Mouse (Mus musculus) heart, embryonic 13.5 days (tissue): ENCODE measurements around the gene Sugt1. TPM values are rescaled to one million over a fixed set of nuclear protein-coding genes. Genes with fewer than 3 reads are reported as not detected.
A peak's percentile ranks its signal among the peaks of the same experiment; 100 is the strongest.

Experiments used
- ATAC-seq: fragments of 200-750 bp; cut with Nextera tagmentation; 2 replicates; pipeline ENCODE4 v1.8.0; 2017; ENCODE audit warnings: moderate TSS enrichment; ENCODE audit not compliant: insufficient number of reproducible peaks, low FRiP score, low TSS enrichment; ENCODE audit errors: extremely low read depth
- H3K27ac ChIP-seq: fragments of 300-500 bp; sonication (generic); replicated peaks from 2 replicates; pipeline ENCODE4 v1.5.1; 2015; ENCODE audit warnings: moderate library complexity, mild to moderate bottlenecking, inconsistent platforms
- H3K27me3 ChIP-seq: fragments of 300-500 bp; sonication (generic); replicated peaks from 2 replicates; pipeline ENCODE4 v1.6.1; 2015; ENCODE audit warnings: mild to moderate bottlenecking, inconsistent platforms
- H3K36me3 ChIP-seq: fragments of 300-500 bp; sonication (generic); 2 replicates; pipeline ENCODE4 v1.6.1; 2015; ENCODE audit warnings: mild to moderate bottlenecking, inconsistent platforms
- H3K4me1 ChIP-seq: fragments of 300-500 bp; sonication (generic); 2 replicates; pipeline ENCODE4 v1.6.1; 2015; ENCODE audit warnings: inconsistent platforms
- H3K4me2 ChIP-seq: fragments of 300-500 bp; sonication (generic); 2 replicates; pipeline ENCODE4 v1.6.1; 2015; ENCODE audit warnings: inconsistent platforms, mild to moderate bottlenecking, moderate library complexity
- H3K4me3 ChIP-seq: fragments of 300-500 bp; sonication (generic); 2 replicates; pipeline ENCODE4 v1.5.1; 2015; ENCODE audit warnings: moderate library complexity, mild to moderate bottlenecking, inconsistent platforms
- H3K9ac ChIP-seq: fragments of 300-500 bp; sonication (generic); 2 replicates; pipeline ENCODE4 v1.6.1; 2015; ENCODE audit warnings: inconsistent platforms, mild to moderate bottlenecking, moderate library complexity
- H3K9me3 ChIP-seq: fragments of 300-500 bp; sonication (generic); 2 replicates; pipeline ENCODE4 v1.6.1; 2016; ENCODE audit warnings: inconsistent platforms
- WGBS: fragments of 180-500 bp; shearing (Covaris S2); methylation state at CpG from one replicate; pipeline ENCODE4 v1.1.7; 2015; ENCODE audit warnings: mixed read lengths; 5-methylcytosine and 5-hydroxymethylcytosine counted together
- polyA plus RNA-seq: library from polyadenylated mRNA; unstranded; fragments of >200 nt; fragmentation: Nextera tagmentation; extraction: Ambion mirVana; gene quantifications from 2 replicates; pipeline ENCODE4 v1.2.1, GENCODE M21; 2015

Gene Sugt1
- polyA plus RNA-seq, 1 experiment from 2014 or later: 95.3 TPM

- no peak overlapping the region for H3K4me2 ChIP-seq
- no peak for ATAC-seq
- no peaks in the 10 kb centered on the region for H3K27me3 ChIP-seq
- no peak overlapping the region for H3K4me3 ChIP-seq
- H3K27ac ChIP-seq: no peak overlapping the region
- WGBS: 94% methylated on average over 4 of the region's 4 CpGs
- H3K4me1 ChIP-seq: no peaks in the 10 kb centered on the region
- H3K9ac ChIP-seq: no peak overlapping the region
- peaks cover 91% of the 10 kb centered on the region for H3K36me3 ChIP-seq
- H3K9me3 ChIP-seq: no peaks in the 10 kb centered on the region
Observed at GRCm38 (mm10) chr14:79607352-79607751, 19.9 kb downstream of the Sugt1 start.

- 89% methylated on average over 6 of the region's 6 CpGs for WGBS
- H3K27ac ChIP-seq: no peak overlapping the region
- H3K4me2 ChIP-seq: no peak overlapping the region
- H3K36me3 ChIP-seq: peaks cover 92% of the 10 kb centered on the region
- no peaks in the 10 kb centered on the region for H3K4me1 ChIP-seq
- no peak for ATAC-seq
- no peak overlapping the region for H3K4me3 ChIP-seq
- H3K9ac ChIP-seq: no peak overlapping the region
- H3K9me3 ChIP-seq: no peaks in the 10 kb centered on the region
- no peaks in the 10 kb centered on the region for H3K27me3 ChIP-seq
Observed at GRCm38 (mm10) chr14:79608286-79608685, 20.8 kb downstream of the Sugt1 start.

- Histone ChIP-seq H3K4me3 (no peak overlapping the region), H3K36me3 (peaks cover 71% of the 10 kb centered on the region)
- WGBS: 83% methylated on average over 8 of the region's 8 CpGs
Observed at GRCm38 (mm10) chr14:79617121-79617828, 29.8 kb downstream of the Sugt1 start.

GRCm38 (mm10) chr14:79619802-79620201, 32.3 kb downstream of the Sugt1 start:
- no peaks in the 10 kb centered on the region for H3K27me3 ChIP-seq
- peaks cover 9% of the 10 kb centered on the region for H3K4me1 ChIP-seq
- H3K4me3 ChIP-seq: no peak overlapping the region
- H3K9me3 ChIP-seq: no peaks in the 10 kb centered on the region
- 89% methylated on average over 7 of the region's 7 CpGs for WGBS
- H3K4me2 ChIP-seq: no peak overlapping the region
- H3K9ac ChIP-seq: no peak overlapping the region
- no peak for ATAC-seq
- H3K36me3 ChIP-seq: peaks cover 70% of the 10 kb centered on the region
- no peak overlapping the region for H3K27ac ChIP-seq

More at GRCm38 (mm10) chr14:79617121-79617828, 29.8 kb downstream of the Sugt1 start:
- Histone ChIP-seq H3K27me3 (no peaks in the 10 kb centered on the region), H3K4me1 (peaks cover 9% of the 10 kb centered on the region), H3K4me2 (no peak overlapping the region), H3K9me3 (no peaks in the 10 kb centered on the region), H3K9ac (no peak overlapping the region), H3K27ac (no peak overlapping the region)
- no peak for ATAC-seq

- Histone ChIP-seq H3K4me1 (peaks cover 9% of the 10 kb centered on the region), H3K27ac (no peak overlapping the region), H3K27me3 (no peaks in the 10 kb centered on the region), H3K9ac (no peak overlapping the region), H3K4me2 (no peak overlapping the region), H3K4me3 (no peak overlapping the region), H3K36me3 (peaks cover 74% of the 10 kb centered on the region), H3K9me3 (no peaks in the 10 kb centered on the region)
- 18% methylated on average over 3 of the region's 3 CpGs for WGBS
- ATAC-seq: no peak
Observed at GRCm38 (mm10) chr14:79621143-79621542, 33.7 kb downstream of the Sugt1 start.

GRCm38 (mm10) chr14:79632330-79632729, 44.8 kb downstream of the Sugt1 start:
- H3K4me3 ChIP-seq: no peak overlapping the region
- H3K4me2 ChIP-seq: no peak overlapping the region
- no peak overlapping the region for H3K27ac ChIP-seq
- ATAC-seq: no peak
- H3K36me3 ChIP-seq: peaks cover 56% of the 10 kb centered on the region
- no peak overlapping the region for H3K9ac ChIP-seq
- no peaks in the 10 kb centered on the region for H3K27me3 ChIP-seq
- 94% methylated on average over 6 of the region's 6 CpGs for WGBS
- H3K9me3 ChIP-seq: no peaks in the 10 kb centered on the region
- H3K4me1 ChIP-seq: no peaks in the 10 kb centered on the region

- WGBS: 79% methylated on average over 2 of the region's 2 CpGs
- Histone ChIP-seq H3K27me3 (no peaks in the 10 kb centered on the region), H3K9me3 (no peaks in the 10 kb centered on the region), H3K9ac (no peak overlapping the region), H3K4me2 (no peak overlapping the region), H3K27ac (no peak overlapping the region), H3K36me3 (peaks cover 47% of the 10 kb centered on the region), H3K4me3 (no peak overlapping the region), H3K4me1 (0 out of 2 replicates have a peak, but pooled peaks cover 2% of the 10 kb centered on the region)
- no peak for ATAC-seq
Observed at GRCm38 (mm10) chr14:79633196-79633595, 45.7 kb downstream of the Sugt1 start.

- WGBS: 75% methylated on average over 4 of the region's 4 CpGs
- no peak overlapping the region for H3K9ac ChIP-seq
- no peak overlapping the region for H3K27ac ChIP-seq
Observed at GRCm38 (mm10) chr14:79636814-79637213, 49.3 kb downstream of the Sugt1 start.

GRCm38 (mm10) chr14:79642063-79642462, 54.6 kb downstream of the Sugt1 start:
- H3K9ac ChIP-seq: no peak overlapping the region
- no peak for ATAC-seq
- H3K4me3 ChIP-seq: no peak overlapping the region
- 78% methylated on average over 9 of the region's 9 CpGs for WGBS
- no peaks in the 10 kb centered on the region for H3K36me3 ChIP-seq
- H3K27me3 ChIP-seq: peaks cover 4% of the 10 kb centered on the region
- H3K4me2 ChIP-seq: no peak overlapping the region
- H3K27ac ChIP-seq: no peak overlapping the region
- no peaks in the 10 kb centered on the region for H3K9me3 ChIP-seq
- H3K4me1 ChIP-seq: peaks cover 13% of the 10 kb centered on the region

More at GRCm38 (mm10) chr14:79636814-79637213, 49.3 kb downstream of the Sugt1 start:
- Histone ChIP-seq H3K4me1 (0 out of 2 replicates have a peak, but pooled peaks cover 2% of the 10 kb centered on the region), H3K36me3 (peaks cover 14% of the 10 kb centered on the region), H3K4me3 (no peak overlapping the region), H3K4me2 (no peak overlapping the region), H3K27me3 (no peaks in the 10 kb centered on the region), H3K9me3 (no peaks in the 10 kb centered on the region)
- no peak for ATAC-seq

- Histone ChIP-seq H3K27me3 (peaks cover 4% of the 10 kb centered on the region), H3K4me2 (peak overlapping the region; percentile 63), H3K36me3 (no peaks in the 10 kb centered on the region), H3K27ac (no peak overlapping the region), H3K9ac (peak overlapping the region; percentile 65), H3K9me3 (no peaks in the 10 kb centered on the region), H3K4me3 (peak overlapping the region; percentile 25), H3K4me1 (peaks cover 14% of the 10 kb centered on the region)
- ATAC-seq: no peak
- WGBS: 8% methylated on average over 11 of the region's 11 CpGs
Observed at GRCm38 (mm10) chr14:79645378-79645777, 57.9 kb downstream of the Sugt1 start.

GRCm38 (mm10) chr14:79649680-79650079, 62.2 kb downstream of the Sugt1 start:
- 47% methylated on average over 3 of the region's 3 CpGs for WGBS
- Histone ChIP-seq H3K4me1 (peaks cover 12% of the 10 kb centered on the region), H3K27me3 (peaks cover 4% of the 10 kb centered on the region), H3K4me2 (no peak overlapping the region), H3K4me3 (no peak overlapping the region), H3K27ac (no peak overlapping the region), H3K9ac (no peak overlapping the region), H3K9me3 (no peaks in the 10 kb centered on the region), H3K36me3 (no peaks in the 10 kb centered on the region)
- no peak for ATAC-seq

- WGBS: 56% methylated on average over 4 of the region's 4 CpGs
- no peak for ATAC-seq
Observed at GRCm38 (mm10) chr14:79652654-79653053, 65.2 kb downstream of the Sugt1 start.

More at GRCm38 (mm10) chr14:79652654-79653053, 65.2 kb downstream of the Sugt1 start:
- 0 out of 2 replicates have a peak, but pooled peaks cover 3% of the 10 kb centered on the region for H3K4me1 ChIP-seq
- H3K36me3 ChIP-seq: no peaks in the 10 kb centered on the region
- no peak overlapping the region for H3K4me3 ChIP-seq
- H3K4me2 ChIP-seq: no peak overlapping the region
- H3K27me3 ChIP-seq: no peaks in the 10 kb centered on the region
- no peaks in the 10 kb centered on the region for H3K9me3 ChIP-seq
- H3K9ac ChIP-seq: no peak overlapping the region
- H3K27ac ChIP-seq: no peak overlapping the region
